Mouse (Mus musculus): ENCODE measurements around the gene Fgf22.
A peak's percentile ranks its signal among the peaks of the same experiment; 100 is the strongest.
"Not testable (repeated sequence)": the region's sequence is repeated elsewhere in the genome, so short reads cannot be mapped to it uniquely, and the experiment has no call there.

Fgf22 gene

GRCm38 (mm10) chr10:79729357-79729965, 25.4 kb upstream of the Fgf22 start:
- DNase-seq (ENCODE audit: inconsistent age in 2 of 2, low spot score in 1 of 2), result no peak

DNA sequence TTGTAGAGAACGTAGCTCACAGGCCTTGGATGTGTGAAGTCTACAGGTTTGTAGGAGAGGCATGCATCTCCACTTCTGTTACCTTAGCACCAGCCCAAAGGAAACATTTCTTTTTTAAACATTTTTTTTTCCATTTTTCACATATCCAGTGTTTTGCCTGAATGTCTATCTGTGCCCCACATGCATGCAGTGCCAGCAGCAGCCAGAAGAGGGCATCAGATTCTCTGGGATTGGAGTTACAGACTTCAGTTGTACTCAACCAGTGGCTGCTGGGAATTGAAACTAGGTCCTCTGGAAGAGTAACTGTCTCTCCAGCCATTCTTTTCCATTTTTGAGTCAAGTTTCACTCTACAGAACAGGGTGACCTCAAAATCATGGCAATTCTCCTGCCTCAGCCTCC, 22.4 kb upstream of the Fgf22 start:
- DNase-seq (ENCODE audit: inconsistent age in 2 of 2, low spot score in 1 of 2), result peak in 1 of 2 experiments; percentile 77

- DNase-seq (ENCODE audit: inconsistent age in 2 of 2, low spot score in 1 of 2), result no peak
These were observed 21.0 kb upstream of the Fgf22 start for GRCm38 (mm10) chr10:79733847-79734246.

- DNase-seq (ENCODE audit: inconsistent age in 2 of 2, low spot score in 1 of 2), result no peak
These were observed 19.5 kb upstream of the Fgf22 start for GRCm38 (mm10) chr10:79735361-79735760.

- no peak for DNase-seq (ENCODE audit: inconsistent age in 2 of 2, low spot score in 1 of 2)
These were observed 18.2 kb upstream of the Fgf22 start for GRCm38 (mm10) chr10:79736706-79737105.

DNA sequence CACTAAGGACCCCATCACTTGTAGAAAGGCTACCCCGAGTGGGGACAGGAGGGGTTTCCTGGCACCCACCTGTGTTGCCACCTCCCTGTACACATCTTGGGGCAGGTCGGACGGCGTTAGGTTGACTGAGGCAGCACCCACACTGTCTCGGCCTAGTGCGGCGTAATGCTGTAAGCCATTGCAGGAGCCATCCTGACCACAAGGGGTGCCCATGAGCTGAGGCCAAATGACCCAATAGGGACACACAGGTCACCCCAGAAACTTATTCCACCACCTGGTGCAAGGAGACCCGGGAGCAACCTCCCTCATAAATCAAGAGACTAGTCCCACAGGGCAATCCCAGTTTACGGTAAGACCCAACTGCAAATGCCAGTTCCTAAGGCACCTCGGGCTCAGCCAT, 16.6 kb upstream of the Fgf22 start:
- DNase-seq (ENCODE audit: inconsistent age in 2 of 2, low spot score in 1 of 2), result peak in 1 of 2 experiments; percentile 59

DNA sequence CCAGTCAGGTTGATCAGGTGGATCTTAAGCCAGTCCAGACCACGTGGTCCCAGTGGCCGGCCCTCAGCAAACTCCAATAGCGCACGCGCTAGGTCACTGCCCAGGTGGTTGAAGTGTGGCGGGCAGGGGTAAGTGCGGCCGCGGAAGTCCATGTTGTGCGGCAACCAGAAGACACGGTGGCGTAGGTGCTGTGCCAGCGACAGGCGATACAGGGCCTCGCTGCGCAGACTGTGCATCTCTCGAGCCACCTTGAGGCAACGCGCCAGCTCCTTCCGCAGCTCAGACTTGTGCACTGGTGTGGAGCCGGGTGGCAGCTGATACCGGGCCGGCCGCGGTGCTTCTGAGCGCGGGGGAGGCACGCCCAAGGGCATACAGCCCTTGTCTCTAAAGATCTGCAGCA, 15.6 kb upstream of the Fgf22 start:
- DNase-seq (ENCODE audit: inconsistent age in 2 of 2, low spot score in 1 of 2), result no peak

GRCm38 (mm10) chr10:79740863-79741262, 14.0 kb upstream of the Fgf22 start:
- no peak for DNase-seq (ENCODE audit: inconsistent age in 2 of 2, low spot score in 1 of 2)

DNA sequence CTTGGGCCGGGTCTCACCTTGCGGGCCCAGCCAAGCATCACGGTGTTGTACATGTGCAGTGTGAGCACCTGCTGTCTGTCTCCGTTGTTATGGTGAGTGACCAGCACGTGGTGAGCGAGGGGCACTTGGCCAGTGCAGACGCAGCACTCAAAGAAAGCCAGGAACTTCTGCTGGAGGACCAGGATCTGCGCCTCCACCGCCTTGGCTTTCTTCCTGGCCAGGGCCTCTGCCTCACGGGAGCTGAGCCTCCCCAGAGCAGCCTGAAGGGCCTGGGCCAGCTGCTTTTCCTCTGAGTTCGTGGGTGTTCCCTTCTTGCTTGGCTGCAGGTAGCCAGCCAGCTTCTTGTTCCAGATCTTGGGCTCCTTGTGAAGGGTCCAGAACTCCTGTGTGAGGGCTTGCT, 11.7 kb upstream of the Fgf22 start:
- DNase-seq (ENCODE audit: inconsistent age in 2 of 2, low spot score in 1 of 2), result no peak

DNA sequence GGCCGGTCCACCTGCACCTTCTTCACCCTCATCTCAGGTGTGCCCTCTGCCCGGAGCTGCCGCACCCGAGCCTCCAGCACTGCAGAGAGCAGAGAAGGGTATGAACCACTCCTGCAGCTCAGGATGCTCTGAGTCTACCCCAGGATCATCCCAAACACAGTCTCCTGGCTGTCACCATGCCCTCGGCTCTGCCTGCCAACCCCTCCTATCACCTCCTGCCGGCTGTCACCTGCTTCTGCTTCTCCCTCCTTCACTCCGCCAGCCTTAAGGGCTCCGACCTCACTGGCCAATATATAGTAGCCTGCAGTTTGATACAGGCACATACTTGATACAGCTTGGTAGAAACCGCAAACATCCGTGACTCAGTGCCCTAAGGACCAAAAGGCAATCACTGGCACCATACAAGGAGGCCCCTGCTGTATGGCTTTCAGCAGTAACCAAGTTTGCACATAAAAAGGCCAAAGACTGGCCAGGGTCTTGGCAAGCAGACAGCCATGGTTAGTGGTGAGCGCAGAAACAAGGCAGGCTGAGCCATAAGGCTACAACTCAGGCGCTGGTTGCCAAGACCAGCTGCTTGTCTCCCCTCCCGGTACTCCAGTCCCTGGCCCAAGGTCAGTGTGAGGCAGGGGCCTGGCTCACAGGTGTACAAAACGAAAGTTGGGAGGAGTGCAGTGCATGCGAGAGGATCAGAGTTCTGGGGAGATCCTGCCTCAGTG, 11.1 kb upstream of the Fgf22 start:
- no peak for DNase-seq (ENCODE audit: inconsistent age in 2 of 2, low spot score in 1 of 2)

- DNase-seq (ENCODE audit: inconsistent age in 2 of 2, low spot score in 1 of 2), result no peak
These were observed 9.5 kb upstream of the Fgf22 start for GRCm38 (mm10) chr10:79745411-79745810.

DNA sequence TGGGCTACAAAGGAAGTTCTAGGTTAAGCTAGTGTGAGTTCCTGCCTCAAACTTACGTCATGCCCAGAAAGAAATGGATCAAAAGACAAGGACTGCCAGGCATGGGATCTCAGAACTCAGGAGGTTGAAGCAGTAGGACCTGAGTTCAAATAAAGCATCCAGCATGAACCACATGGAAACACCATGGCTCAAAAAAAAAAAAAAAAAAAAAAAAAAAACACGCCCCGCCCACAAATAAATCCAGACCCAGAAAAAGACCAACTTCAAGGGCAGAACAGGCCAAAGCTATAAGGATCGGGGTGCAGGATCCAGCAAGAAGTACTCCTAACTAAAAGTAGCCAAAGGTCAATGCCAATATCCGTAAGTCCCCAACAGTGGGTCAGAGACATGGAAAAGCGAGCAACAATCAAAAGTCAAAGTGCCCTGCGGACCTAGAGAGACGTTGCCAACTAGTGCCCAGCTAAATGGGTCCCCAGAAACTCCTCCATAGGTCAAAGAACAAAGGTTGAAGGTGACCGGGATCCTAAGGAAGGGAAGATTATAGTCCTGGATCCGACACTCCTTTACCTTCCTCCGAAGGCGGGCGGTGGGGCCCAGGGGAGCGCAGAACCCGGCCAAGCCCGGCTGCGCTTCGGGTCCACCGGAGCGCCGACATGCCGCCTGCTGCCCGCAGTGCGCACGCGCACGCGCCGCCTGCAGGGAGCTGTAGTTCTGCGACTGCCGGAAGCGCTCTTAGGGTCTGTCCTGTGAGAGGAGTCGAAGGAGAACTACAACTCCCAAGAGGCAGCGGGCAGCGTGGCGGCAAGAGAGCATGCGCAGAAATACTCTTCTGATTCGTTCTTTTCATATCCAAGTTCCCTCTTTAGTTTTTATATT, 8.7 kb upstream of the Fgf22 start, which contains the start of gene Polrmt:
Gene Polrmt (minus strand): TSS at position 684 of the 876 bp plus-strand sequence.
- peak; percentile 97 to 98 for DNase-seq (ENCODE audit: inconsistent age in 2 of 2, low spot score in 1 of 2)

DNA sequence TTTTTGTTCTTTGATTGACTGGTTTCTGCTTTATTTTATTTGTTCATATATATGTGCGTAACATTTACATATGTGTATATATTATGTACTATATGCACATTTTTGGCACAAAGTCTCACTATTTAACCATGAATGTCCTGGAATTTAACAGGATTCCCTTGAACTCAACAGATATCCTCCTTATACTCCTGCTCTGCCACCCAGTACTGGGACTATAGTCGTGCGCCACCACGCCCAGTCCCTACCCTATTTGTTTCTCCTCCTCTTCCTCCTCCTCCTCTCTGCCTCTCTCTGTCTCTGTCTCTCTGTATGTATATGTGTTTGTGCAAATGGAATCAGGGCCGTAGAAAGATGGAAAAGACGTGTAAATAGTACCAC, 8.1 kb upstream of the Fgf22 start:
- DNase-seq (ENCODE audit: inconsistent age in 2 of 2, low spot score in 1 of 2), result peak in 1 of 2 experiments; percentile 61

GRCm38 (mm10) chr10:79748496-79748895, 6.4 kb upstream of the Fgf22 start:
- no peak for DNase-seq (ENCODE audit: inconsistent age in 2 of 2, low spot score in 1 of 2)

DNA sequence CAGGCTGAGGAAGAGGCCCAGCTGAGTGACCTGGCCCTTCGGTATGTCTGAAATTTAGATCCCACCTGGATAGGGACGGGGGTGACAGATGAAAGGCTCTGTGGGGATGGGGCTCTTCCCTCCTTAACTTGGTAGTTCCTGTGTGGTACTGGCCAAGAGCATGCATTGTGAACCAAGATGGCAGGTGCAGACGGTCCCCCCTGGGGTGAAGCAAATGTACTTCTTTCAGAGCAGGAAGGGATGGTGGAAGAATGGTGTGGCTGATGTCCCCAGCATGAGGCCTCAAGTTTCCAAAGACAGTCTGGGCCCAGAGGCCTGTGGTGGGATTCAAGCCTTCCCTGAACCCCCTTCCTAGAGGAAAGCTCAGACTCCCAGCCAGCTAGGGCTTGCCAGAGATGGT, 978 bp downstream of the Fgf22 start:
- DNase-seq (ENCODE audit: inconsistent age in 2 of 2, low spot score in 1 of 2), result no peak

DNA sequence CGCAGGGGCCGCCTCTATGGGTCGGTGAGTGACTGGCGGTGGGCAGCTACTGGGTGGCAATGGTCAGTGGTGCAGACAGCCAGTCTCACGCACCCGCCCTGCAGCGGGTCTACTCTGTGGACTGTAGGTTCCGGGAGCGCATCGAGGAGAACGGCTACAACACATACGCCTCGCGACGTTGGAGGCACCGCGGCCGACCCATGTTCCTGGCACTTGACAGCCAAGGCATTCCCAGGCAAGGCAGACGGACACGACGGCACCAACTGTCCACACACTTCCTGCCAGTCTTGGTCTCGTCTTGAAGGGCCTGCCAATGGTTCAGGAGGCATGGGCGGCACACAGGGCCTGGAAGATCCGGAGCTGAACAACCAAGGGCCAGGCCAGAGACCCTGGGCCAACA, 1.8 kb downstream of the Fgf22 start:
- DNase-seq (ENCODE audit: inconsistent age in 2 of 2, low spot score in 1 of 2), result no peak

GRCm38 (mm10) chr10:79759675-79760074, 4.8 kb downstream of the Fgf22 start:
- not testable (repeated sequence) for DNase-seq (ENCODE audit: inconsistent age in 2 of 2, low spot score in 1 of 2)

DNA sequence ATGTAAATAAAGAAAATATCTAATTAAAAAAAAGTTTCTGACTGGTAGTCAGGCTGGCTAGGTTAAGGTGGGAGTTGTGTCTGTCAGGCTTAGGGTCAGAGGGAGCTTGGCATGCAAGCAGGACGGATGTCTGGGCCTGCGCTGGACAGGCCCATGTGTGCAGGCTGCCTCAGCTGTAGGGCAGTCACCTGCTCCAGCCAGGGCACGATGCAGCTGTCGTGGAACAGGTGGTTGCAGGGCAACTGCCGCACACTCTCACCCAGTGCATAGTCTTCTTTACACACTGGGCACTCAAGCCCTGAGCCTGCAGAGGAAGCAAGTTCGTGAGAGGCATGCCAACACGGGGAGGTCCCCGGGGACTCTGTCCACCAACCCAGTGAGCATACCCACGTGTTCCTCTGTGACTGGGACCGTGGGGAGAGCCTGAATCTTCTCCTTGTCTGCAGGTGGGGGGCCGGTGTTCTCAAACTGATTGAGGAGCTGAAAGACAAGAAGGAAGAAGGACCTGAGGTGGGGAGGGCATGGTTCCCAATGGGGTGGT, 5.8 kb downstream of the Fgf22 start:
- no peak for DNase-seq (ENCODE audit: inconsistent age in 2 of 2, low spot score in 1 of 2)

- DNase-seq (ENCODE audit: inconsistent age in 2 of 2, low spot score in 1 of 2), result peak in 1 of 2 experiments; percentile 55
These were observed 8.0 kb downstream of the Fgf22 start for GRCm38 (mm10) chr10:79762875-79763274.

DNA sequence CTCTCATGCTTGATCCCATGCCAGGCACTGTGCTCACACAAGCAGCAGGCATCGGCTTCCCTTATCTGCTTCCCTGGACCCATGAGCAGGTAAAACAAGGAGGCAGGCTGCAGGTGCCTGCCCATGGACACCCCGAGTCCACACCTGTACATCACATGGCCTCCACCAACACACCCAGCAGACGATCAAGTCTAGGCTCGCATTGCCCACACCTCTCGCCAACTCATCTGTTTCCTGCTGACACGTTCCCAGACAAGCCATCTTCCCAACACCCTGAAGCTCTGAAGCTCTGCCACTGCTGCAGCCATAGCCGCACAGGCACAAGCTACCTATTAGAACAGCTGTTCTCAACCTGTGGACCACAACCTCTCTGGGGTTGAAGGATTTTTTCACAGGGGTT, 9.4 kb downstream of the Fgf22 start:
- no peak for DNase-seq (ENCODE audit: inconsistent age in 2 of 2, low spot score in 1 of 2)

DNA sequence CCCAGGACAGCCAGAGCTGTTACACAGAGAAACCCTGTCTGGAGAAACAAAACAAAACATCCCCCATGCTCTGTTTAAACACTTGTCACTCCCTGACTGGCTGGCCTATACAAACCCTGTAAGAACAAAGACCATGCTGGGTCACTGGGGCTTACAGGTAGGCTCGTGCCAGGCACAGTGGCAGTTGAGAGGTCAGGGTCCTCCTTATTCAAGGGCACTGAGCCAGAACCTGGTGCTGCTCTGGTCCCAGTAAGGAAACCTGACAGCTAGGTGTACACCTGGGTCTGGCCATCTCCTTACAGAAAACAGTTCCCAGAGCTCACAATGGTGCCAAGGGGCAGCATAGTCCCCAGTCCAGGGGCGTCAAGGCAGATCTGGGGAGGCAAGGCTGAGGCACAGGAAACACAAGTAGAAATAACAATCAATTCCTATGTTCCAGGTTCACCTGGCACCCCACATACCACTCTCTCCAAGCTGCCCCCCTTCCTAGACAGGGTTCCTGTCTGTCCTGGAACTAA, 10.4 kb downstream of the Fgf22 start:
- peak in 1 of 2 experiments; percentile 52 for DNase-seq (ENCODE audit: inconsistent age in 2 of 2, low spot score in 1 of 2)

Measured in adrenal gland, adult (tissue).